In genomic region chr13:114681196-114681595, GRCm38 (mm10) we compare ENCODE assay signal across 15 mouse cellular contexts.
DNase-seq lines count a peak whose midpoint lies in the region; ATAC-seq and TF ChIP-seq lines count a peak whose summit lies in the region.
"Had no signal": no experiment of that assay in that cellular context is flagged by ENCODE, and none has a peak within 500 bp of the region (broad histone marks: within the 10 kb centered on the region; RNA-seq: fewer than 3 reads in every experiment).

No protein-coding gene starts in this region.

- TF ChIP-seq CTCF in Patski (IDR thresholded peaks at IDR 0.05), result no peak

- no peaks in the 10 kb centered on the region for H3K27me3 ChIP-seq in kidney, embryonic 14.5 days (ENCODE audit: control insufficient read depth, insufficient read depth, low read length)
- no peaks in the 10 kb centered on the region for H3K27me3 ChIP-seq in Patski
- H3K27me3 ChIP-seq in liver, embryonic 16.5 days (ENCODE audit: control insufficient read depth, insufficient read depth, low read depth, low read length), result no peaks in the 10 kb centered on the region
- H3K27me3 ChIP-seq in midbrain, embryonic 15.5 days (replicated peaks), result no peaks in the 10 kb centered on the region
- H3K27me3 ChIP-seq: limb, embryonic 15.5 days had no signal

- H3K36me3 ChIP-seq in kidney, embryonic 14.5 days (ENCODE audit: control insufficient read depth, insufficient read depth, low read length), result no peaks in the 10 kb centered on the region
- H3K36me3 ChIP-seq in liver, embryonic 16.5 days (ENCODE audit: control insufficient read depth, insufficient read depth), result no peaks in the 10 kb centered on the region
- H3K36me3 ChIP-seq in midbrain, embryonic 15.5 days (replicated peaks), result no peaks in the 10 kb centered on the region
- H3K36me3 ChIP-seq: forebrain, embryonic 10.5 days; heart, embryonic 10.5 days; limb, embryonic 15.5 days had no signal

- no peak for ATAC-seq in kidney, embryonic 14.5 days (ENCODE audit: low FRiP score, low TSS enrichment)
- ATAC-seq in Patski, result peak; percentile 17
- ATAC-seq in liver, embryonic 16.5 days (ENCODE audit: low read depth), result no peak
- ATAC-seq in midbrain, embryonic 15.5 days (replicated peaks), result no peak
- ATAC-seq: activated CD4-positive, CD25-positive, alpha-beta regulatory T cell, adult 4 months; inflammation-experienced regulatory T-cells, adult 6 months had no signal

- no peak overlapping the region for H3K4me3 ChIP-seq in kidney, embryonic 14.5 days (ENCODE audit: low read length)
- no peak overlapping the region for H3K4me3 ChIP-seq in liver, embryonic 16.5 days (ENCODE audit: low read depth, low read length)
- no peak overlapping the region for H3K4me3 ChIP-seq in midbrain, embryonic 15.5 days
- H3K4me3 ChIP-seq: forebrain, embryonic 10.5 days; heart, embryonic 10.5 days; limb, embryonic 15.5 days had no signal

- POLR2A ChIA-PET in Patski (lab: Charles Lee), result interaction anchor here (0.7 to 5.6 kb wide), 10 partner anchors 11 to 227 kb away, joined by 3 to 49 read pairs (median 4); partner anchors contain the start of gene Fst

- DNase-seq in adrenal gland, postnatal 14 days, result peak; percentile 14
- DNase-seq in adrenal gland, postnatal 36 days, result no peak
- DNase-seq in kidney, adult 9 months, result peak; percentile 29
- DNase-seq in Patski (ENCODE audit: low read depth, low spot score), result peak; percentile 53
- DNase-seq in urinary bladder, postnatal 4 days (ENCODE audit: low spot score in 2 of 2), result no peak
- DNase-seq: cerebellum, adult 2 months; thymus, postnatal 25 days had no signal

- H3K4me2 ChIP-seq in kidney, embryonic 14.5 days (replicated peaks; ENCODE audit: low read depth, low read length), result no peak overlapping the region
- no peak overlapping the region for H3K4me2 ChIP-seq in liver, embryonic 16.5 days (ENCODE audit: low read depth, low read length)
- H3K4me2 ChIP-seq in midbrain, embryonic 15.5 days, result no peak overlapping the region
- H3K4me2 ChIP-seq: limb, embryonic 15.5 days had no signal

- no peak overlapping the region for H3K27ac ChIP-seq in kidney, embryonic 14.5 days (ENCODE audit: low read depth, low read length)
- peak overlapping the region; percentile 86 for H3K27ac ChIP-seq in liver, embryonic 16.5 days (ENCODE audit: low read length)
- no peak overlapping the region for H3K27ac ChIP-seq in midbrain, embryonic 15.5 days
- H3K27ac ChIP-seq: forebrain, embryonic 10.5 days; heart, embryonic 10.5 days; limb, embryonic 15.5 days had no signal

- no peaks in the 10 kb centered on the region for H3K9me3 ChIP-seq in kidney, embryonic 14.5 days (ENCODE audit: control insufficient read depth, low read length)
- H3K9me3 ChIP-seq in liver, embryonic 16.5 days (replicated peaks; ENCODE audit: control insufficient read depth, low read length), result no peaks in the 10 kb centered on the region
- H3K9me3 ChIP-seq in midbrain, embryonic 15.5 days, result no peaks in the 10 kb centered on the region
- H3K9me3 ChIP-seq: forebrain, embryonic 10.5 days; heart, embryonic 10.5 days; limb, embryonic 15.5 days had no signal

- in situ Hi-C loops in Patski (cut with MboI; ENCODE audit: low pct_unique_long_range_greater_than_20kb), result loop anchor here (5.0 kb wide), 2 partner anchors 76 to 604 kb away; no protein-coding TSS in a partner anchor

- 68% methylated on average over 4 of the region's 4 CpGs for WGBS in kidney, embryonic 14.5 days
- WGBS in liver, embryonic 16.5 days (ENCODE audit: insufficient replicate concordance), result 42% methylated on average over 4 of the region's 4 CpGs
- WGBS in midbrain, embryonic 15.5 days, result 78% methylated on average over 4 of the region's 4 CpGs

- no peaks in the 10 kb centered on the region for H3K4me1 ChIP-seq in kidney, embryonic 14.5 days (ENCODE audit: control insufficient read depth, insufficient read depth, low read length)
- H3K4me1 ChIP-seq in liver, embryonic 16.5 days (ENCODE audit: control insufficient read depth, low read depth, low read length), result no peaks in the 10 kb centered on the region; the same call in 1 of the 2 replicates
- no peaks in the 10 kb centered on the region for H3K4me1 ChIP-seq in midbrain, embryonic 15.5 days
- H3K4me1 ChIP-seq: forebrain, embryonic 10.5 days; limb, embryonic 15.5 days had no signal

- CTCF ChIA-PET in Patski (lab: Charles Lee), result interaction anchor here (1.2 to 1.9 kb wide), 3 partner anchors 76 to 166 kb away, joined by 3 to 8 read pairs (median 4); no protein-coding TSS in a partner anchor

- H3K9ac ChIP-seq in kidney, embryonic 14.5 days (ENCODE audit: low read depth, low read length), result no peak overlapping the region
- no peak overlapping the region for H3K9ac ChIP-seq in liver, embryonic 16.5 days (ENCODE audit: low read depth, low read length)
- no peak overlapping the region for H3K9ac ChIP-seq in midbrain, embryonic 15.5 days
- H3K9ac ChIP-seq: limb, embryonic 15.5 days had no signal

Comparison
In these comparisons a context has a peak if more than half of its experiments do, and no peak if none do; other contexts are left out.
1. DNase-seq: peak in adrenal gland, postnatal 14 days (single experiment), kidney, adult 9 months (single experiment) and Patski (single experiment); none in adrenal gland, postnatal 36 days (0 of 2) and urinary bladder, postnatal 4 days (0 of 2).